Mouse (Mus musculus) heart, embryonic 11.5 days (tissue): ENCODE measurements around the gene Pef1. TPM values are rescaled to one million over a fixed set of nuclear protein-coding genes. Genes with fewer than 3 reads are reported as not detected.

Experiments
- ATAC-seq: fragments of 200-750 bp; cut with Nextera tagmentation; replicated peaks from 2 replicates; pipeline ENCODE4 v1.8.0; 2017; ENCODE audit warnings: moderate library complexity; ENCODE audit not compliant: insufficient number of reproducible peaks, low FRiP score, low TSS enrichment
- H3K27ac ChIP-seq: fragments of 300-500 bp; sonication (generic); 2 replicates; pipeline ENCODE4 v1.5.1; 2014; ENCODE audit warnings: mild to moderate bottlenecking, low read depth, low read length
- H3K27me3 ChIP-seq: fragments of 300-500 bp; sonication (generic); 2 replicates; pipeline ENCODE4 v1.6.1; 2014; ENCODE audit warnings: mild to moderate bottlenecking, low read length, mixed read lengths; ENCODE audit not compliant: control insufficient read depth, insufficient read depth
- H3K36me3 ChIP-seq: fragments of 300-500 bp; sonication (generic); 2 replicates; pipeline ENCODE4 v1.6.1; 2014; ENCODE audit warnings: mild to moderate bottlenecking, low read length, moderate library complexity, mixed read lengths; ENCODE audit not compliant: control insufficient read depth, insufficient read depth
- H3K4me1 ChIP-seq: fragments of 300-500 bp; sonication (generic); 2 replicates; pipeline ENCODE4 v1.6.1; 2014; ENCODE audit warnings: low read length; ENCODE audit not compliant: control insufficient read depth, insufficient read depth
- H3K4me2 ChIP-seq: fragments of 300-500 bp; sonication (generic); 2 replicates; pipeline ENCODE4 v1.6.1; 2014; ENCODE audit warnings: mild to moderate bottlenecking, moderate library complexity
- H3K4me3 ChIP-seq: fragments of 300-500 bp; sonication (generic); 2 replicates; pipeline ENCODE4 v1.5.1; 2014; ENCODE audit warnings: low read depth, low read length
- H3K9ac ChIP-seq: fragments of 300-500 bp; sonication (generic); 2 replicates; pipeline ENCODE4 v1.6.1; 2014; ENCODE audit warnings: mild to moderate bottlenecking, low read depth, low read length, moderate library complexity
- H3K9me3 ChIP-seq: fragments of 300-500 bp; sonication (generic); replicated peaks from 2 replicates; pipeline ENCODE4 v1.6.1; 2016; ENCODE audit warnings: low read length; ENCODE audit not compliant: control insufficient read depth
- WGBS: fragments of 180-500 bp; shearing (Covaris S2); extraction: QIAGEN DNeasy Blood & Tissue Kit; methylation state at CpG from one replicate; pipeline ENCODE4 v1.1.7; 2014; ENCODE audit not compliant: insufficient replicate concordance; 5-methylcytosine and 5-hydroxymethylcytosine counted together
- polyA plus RNA-seq: library from polyadenylated mRNA; unstranded; fragments of >200 nt; fragmentation: Nextera tagmentation; extraction: Ambion mirVana; gene quantifications from 2 replicates; pipeline ENCODE4 v1.2.1, GENCODE M21; 2014

The Pef1 gene
- polyA plus RNA-seq, 1 experiment from 2014 or later = 58.0 TPM

GRCm38 (mm10) chr4:130104584-130104983, 2.2 kb downstream of the Pef1 start:
- H3K4me1 ChIP-seq = peaks cover 12% of the 10 kb centered on the region; the same call in 1 of the 2 replicates
- no peaks in the 10 kb centered on the region for H3K36me3 ChIP-seq
- ATAC-seq = no peak
- H3K9me3 ChIP-seq = 0 out of 2 replicates have a peak, but pooled peaks cover 3% of the 10 kb centered on the region
- 63% methylated on average over 4 of the region's 4 CpGs for WGBS
- H3K4me3 ChIP-seq = no peak overlapping the region
- no peak overlapping the region for H3K27ac ChIP-seq
- H3K27me3 ChIP-seq = peaks cover 9% of the 10 kb centered on the region; the same call in 1 of the 2 replicates
- H3K4me2 ChIP-seq = no peak overlapping the region
- H3K9ac ChIP-seq = no peak overlapping the region

- peak overlapping the region; percentile 68 for H3K4me3 ChIP-seq
- H3K27me3 ChIP-seq = peaks cover 4% of the 10 kb centered on the region; the same call in 1 of the 2 replicates
- WGBS = 12% methylated on average over 14 of the region's 14 CpGs
- H3K36me3 ChIP-seq = no peaks in the 10 kb centered on the region
- no peak for ATAC-seq
- no peak overlapping the region for H3K27ac ChIP-seq
- peak overlapping the region; percentile 86 for H3K4me2 ChIP-seq
- peak overlapping the region; percentile 83 for H3K9ac ChIP-seq
- H3K9me3 ChIP-seq = 0 out of 2 replicates have a peak, but pooled peaks cover 3% of the 10 kb centered on the region
- H3K4me1 ChIP-seq = peaks cover 11% of the 10 kb centered on the region; the same call in 1 of the 2 replicates
Observed at GRCm38 (mm10) chr4:130107065-130107443, 4.7 kb downstream of the Pef1 start.

GRCm38 (mm10) chr4:130107444-130108131, 5.2 kb downstream of the Pef1 start:
- Histone ChIP-seq H3K36me3 (no peaks in the 10 kb centered on the region), H3K4me2 (peak overlapping the region; percentile 86), H3K27me3 (peaks cover 4% of the 10 kb centered on the region; the same call in 1 of the 2 replicates), H3K9ac (peak overlapping the region; percentile 83), H3K4me1 (peaks cover 8% of the 10 kb centered on the region; the same call in 1 of the 2 replicates), H3K27ac (peak overlapping the region; percentile 64), H3K9me3 (0 out of 2 replicates have a peak, but pooled peaks cover 3% of the 10 kb centered on the region), H3K4me3 (peak overlapping the region; percentile 68)
- peak; percentile 90 for ATAC-seq
- under 1% methylated on average over 39 of the region's 39 CpGs for WGBS

- H3K36me3 ChIP-seq = no peaks in the 10 kb centered on the region
- H3K4me3 ChIP-seq = no peak overlapping the region
- peak overlapping the region; percentile 86; the same call in 1 of the 2 replicates for H3K4me2 ChIP-seq
- WGBS = 81% methylated on average over 3 of the region's 3 CpGs
- no peaks in the 10 kb centered on the region for H3K27me3 ChIP-seq
- H3K9ac ChIP-seq = no peak overlapping the region
- ATAC-seq = no peak
- H3K27ac ChIP-seq = no peak overlapping the region
- H3K9me3 ChIP-seq = no peaks in the 10 kb centered on the region
- peaks cover 8% of the 10 kb centered on the region; the same call in 1 of the 2 replicates for H3K4me1 ChIP-seq
Observed at GRCm38 (mm10) chr4:130108929-130109328, 6.6 kb downstream of the Pef1 start.

GRCm38 (mm10) chr4:130109666-130110065, 7.3 kb downstream of the Pef1 start:
- H3K27ac ChIP-seq = no peak overlapping the region
- no peak overlapping the region for H3K4me2 ChIP-seq
- no peaks in the 10 kb centered on the region for H3K9me3 ChIP-seq
- H3K9ac ChIP-seq = no peak overlapping the region
- 90% methylated on average over 9 of the region's 9 CpGs for WGBS
- H3K4me1 ChIP-seq = peaks cover 8% of the 10 kb centered on the region; the same call in 1 of the 2 replicates
- no peaks in the 10 kb centered on the region for H3K27me3 ChIP-seq
- no peak for ATAC-seq
- H3K36me3 ChIP-seq = no peaks in the 10 kb centered on the region
- no peak overlapping the region for H3K4me3 ChIP-seq

GRCm38 (mm10) chr4:130110091-130110490, 7.7 kb downstream of the Pef1 start:
- Histone ChIP-seq H3K27ac (no peak overlapping the region), H3K4me1 (peaks cover 8% of the 10 kb centered on the region; the same call in 1 of the 2 replicates), H3K9ac (no peak overlapping the region), H3K27me3 (no peaks in the 10 kb centered on the region), H3K4me2 (no peak overlapping the region), H3K4me3 (no peak overlapping the region), H3K36me3 (no peaks in the 10 kb centered on the region), H3K9me3 (no peaks in the 10 kb centered on the region)
- ATAC-seq = no peak
- WGBS = 86% methylated on average over 7 of the region's 7 CpGs

GRCm38 (mm10) chr4:130112299-130112698, 9.9 kb downstream of the Pef1 start:
- ATAC-seq = no peak
- WGBS = 78% methylated on average over 7 of the region's 7 CpGs
- no peak overlapping the region for H3K9ac ChIP-seq
- H3K9me3 ChIP-seq = no peaks in the 10 kb centered on the region
- no peak overlapping the region for H3K4me2 ChIP-seq
- peaks cover 8% of the 10 kb centered on the region; the same call in 1 of the 2 replicates for H3K4me1 ChIP-seq
- H3K36me3 ChIP-seq = no peaks in the 10 kb centered on the region
- H3K27ac ChIP-seq = no peak overlapping the region
- no peaks in the 10 kb centered on the region for H3K27me3 ChIP-seq
- no peak overlapping the region for H3K4me3 ChIP-seq

GRCm38 (mm10) chr4:130112732-130113131, 10.4 kb downstream of the Pef1 start:
- 89% methylated on average over 1 of the region's 1 CpGs for WGBS
- H3K36me3 ChIP-seq = no peaks in the 10 kb centered on the region
- H3K4me1 ChIP-seq = peaks cover 8% of the 10 kb centered on the region; the same call in 1 of the 2 replicates
- H3K4me3 ChIP-seq = no peak overlapping the region
- no peak overlapping the region for H3K4me2 ChIP-seq
- H3K9ac ChIP-seq = no peak overlapping the region
- H3K9me3 ChIP-seq = no peaks in the 10 kb centered on the region
- no peak for ATAC-seq
- no peak overlapping the region for H3K27ac ChIP-seq
- H3K27me3 ChIP-seq = no peaks in the 10 kb centered on the region
